Mouse (Mus musculus) E14TG2a.4 (cell line): ENCODE data around the gene Arhgap33.

Source experiments
- CTCF ChIP-seq: conservative IDR thresholded peaks from 2 replicates; pipeline ENCODE4 v1.5.1; 2014; ENCODE audit warnings: low read length
- NANOG ChIP-seq: IDR thresholded peaks from 2 replicates; pipeline ENCODE4 v1.6.1; 2014; ENCODE audit warnings: borderline replicate concordance, low read length, mixed read lengths

GRCm38 (mm10) chr7:30524487-30524886 is 10.4 kb downstream of the Arhgap33 start:
- TF ChIP-seq CTCF (no peak), NANOG (no peak)
